Mouse (Mus musculus) stomach, postnatal 0 days (tissue): ENCODE data around the gene Zswim3. TPM values are rescaled to one million over a fixed set of nuclear protein-coding genes. Genes with fewer than 3 reads are reported as not detected.
A peak's percentile ranks its signal among the peaks of the same experiment; 100 is the strongest.

Experiments used
- ATAC-seq: fragments of 200-750 bp; cut with Nextera tagmentation; 2 replicates; pipeline ENCODE4 v1.8.0; 2017; ENCODE audit not compliant: low FRiP score, low TSS enrichment
- DNase-seq: peaks from one replicate; pipeline ENCODE4 v3.0.0-alpha.2; 2016; ENCODE audit warnings: low spot score
- H3K27ac ChIP-seq: fragments of 300-500 bp; sonication (generic); replicated peaks from 2 replicates; pipeline ENCODE4 v1.5.1; 2014; ENCODE audit warnings: mild to moderate bottlenecking, control low read depth
- H3K27me3 ChIP-seq: fragments of 300-500 bp; sonication (generic); 2 replicates; pipeline ENCODE4 v1.6.1; 2014; ENCODE audit warnings: low read length; ENCODE audit not compliant: control insufficient read depth, insufficient read depth
- H3K36me3 ChIP-seq: fragments of 300-500 bp; sonication (generic); 2 replicates; pipeline ENCODE4 v1.6.1; 2014; ENCODE audit warnings: low read length, mixed read lengths; ENCODE audit not compliant: control insufficient read depth, insufficient read depth
- H3K4me1 ChIP-seq: fragments of 300-500 bp; sonication (generic); replicated peaks from 2 replicates; pipeline ENCODE4 v1.6.1; 2014; ENCODE audit warnings: antibody characterized with exemption; ENCODE audit not compliant: control insufficient read depth, insufficient read depth
- H3K4me2 ChIP-seq: fragments of 300-500 bp; sonication (generic); replicated peaks from 2 replicates; pipeline ENCODE4 v1.6.1; 2014; ENCODE audit warnings: low read depth, mild to moderate bottlenecking, control low read depth, moderate library complexity
- H3K4me3 ChIP-seq: fragments of 300-500 bp; sonication (generic); 2 replicates; pipeline ENCODE4 v1.5.1; 2014; ENCODE audit warnings: low read depth, low read length, control low read depth
- H3K9ac ChIP-seq: fragments of 300-500 bp; sonication (generic); 2 replicates; pipeline ENCODE4 v1.6.1; 2014; ENCODE audit warnings: mild to moderate bottlenecking, low read length, control low read depth, mixed read lengths
- H3K9me3 ChIP-seq: fragments of 300-500 bp; sonication (generic); 2 replicates; pipeline ENCODE4 v1.6.1; 2016; ENCODE audit warnings: low read length; ENCODE audit not compliant: control insufficient read depth
- CTCF ChIP-seq: IDR thresholded peaks from 2 replicates; pipeline ENCODE4 v1.5.1; 2016; ENCODE audit warnings: antibody characterized with exemption, low read depth, mild to moderate bottlenecking, moderate library complexity
- EP300 ChIP-seq: optimal IDR thresholded peaks from 2 replicates; pipeline ENCODE3; 2016; ENCODE audit warnings: antibody characterized with exemption
- WGBS: fragments of 180-500 bp; shearing (Covaris S2); extraction: QIAGEN DNeasy Blood & Tissue Kit; methylation state at CpG from one replicate; pipeline ENCODE4 v1.1.7; 2014; 5-methylcytosine and 5-hydroxymethylcytosine counted together
- polyA plus RNA-seq: library from polyadenylated mRNA; unstranded; fragments of >200 nt; fragmentation: Nextera tagmentation; extraction: Ambion mirVana; gene quantifications from 2 replicates; pipeline ENCODE4 v1.2.1, GENCODE M21; 2015

Gene Zswim3
- polyA plus RNA-seq, 1 experiment from 2014 or later, result 4.4 TPM

- DNase-seq (no peak), ATAC-seq (no peak)
- Histone ChIP-seq H3K4me1 (0 out of 2 replicates have a peak, but pooled peaks cover 4% of the 10 kb centered on the region), H3K27me3 (no peaks in the 10 kb centered on the region), H3K9ac (peak overlapping the region; percentile 74), H3K4me2 (peak overlapping the region; percentile 92), H3K4me3 (peak overlapping the region; percentile 83), H3K27ac (no peak overlapping the region), H3K36me3 (peaks cover 17% of the 10 kb centered on the region), H3K9me3 (no peaks in the 10 kb centered on the region)
- under 1% methylated on average over 15 of the region's 15 CpGs for WGBS
- TF ChIP-seq EP300 (no peak), CTCF (no peak)
Observed at GRCm38 (mm10) chr2:164770279-164770678, 34.6 kb upstream of the Zswim3 start.

GRCm38 (mm10) chr2:164771123-164771522 is 33.8 kb upstream of the Zswim3 start:
- DNase-seq (no peak), ATAC-seq (no peak)
- TF ChIP-seq EP300 (no peak), CTCF (no peak)
- no peak overlapping the region for H3K27ac ChIP-seq
- H3K9me3 ChIP-seq, result no peaks in the 10 kb centered on the region
- 0 out of 2 replicates have a peak, but pooled peaks cover 4% of the 10 kb centered on the region for H3K4me1 ChIP-seq
- H3K4me2 ChIP-seq, result peak overlapping the region; percentile 92
- 52% methylated on average over 8 of the region's 8 CpGs for WGBS
- no peak overlapping the region for H3K9ac ChIP-seq
- H3K27me3 ChIP-seq, result no peaks in the 10 kb centered on the region
- H3K4me3 ChIP-seq, result peak overlapping the region; percentile 83; the same call in 1 of the 2 replicates
- peaks cover 13% of the 10 kb centered on the region for H3K36me3 ChIP-seq

- H3K27ac ChIP-seq, result no peak overlapping the region
- WGBS, result 79% methylated on average over 14 of the region's 14 CpGs
Observed at GRCm38 (mm10) chr2:164773229-164773988, 31.5 kb upstream of the Zswim3 start.

GRCm38 (mm10) chr2:164773989-164774364 is 30.9 kb upstream of the Zswim3 start:
- H3K27ac ChIP-seq, result no peak overlapping the region
- WGBS, result 43% methylated on average over 5 of the region's 5 CpGs

More at GRCm38 (mm10) chr2:164773229-164773988, 31.5 kb upstream of the Zswim3 start:
- Histone ChIP-seq H3K4me2 (no peak overlapping the region), H3K9ac (no peak overlapping the region), H3K36me3 (no peaks in the 10 kb centered on the region; the same call in 1 of the 2 replicates), H3K27me3 (no peaks in the 10 kb centered on the region), H3K4me1 (0 out of 2 replicates have a peak, but pooled peaks cover 4% of the 10 kb centered on the region), H3K9me3 (no peaks in the 10 kb centered on the region), H3K4me3 (no peak overlapping the region)
- ATAC-seq, result no peak
- no peak for TF ChIP-seq CTCF
- no peak for TF ChIP-seq EP300
- DNase-seq, result no peak

GRCm38 (mm10) chr2:164776130-164776529 is 28.8 kb upstream of the Zswim3 start:
- no peaks in the 10 kb centered on the region; the same call in 1 of the 2 replicates for H3K36me3 ChIP-seq
- TF ChIP-seq EP300 (no peak), CTCF (no peak)
- no peak overlapping the region for H3K27ac ChIP-seq
- H3K27me3 ChIP-seq, result no peaks in the 10 kb centered on the region
- no peaks in the 10 kb centered on the region for H3K9me3 ChIP-seq
- DNase-seq (no peak), ATAC-seq (no peak)
- 68% methylated on average over 6 of the region's 6 CpGs for WGBS
- no peaks in the 10 kb centered on the region for H3K4me1 ChIP-seq
- H3K4me3 ChIP-seq, result no peak overlapping the region
- H3K4me2 ChIP-seq, result no peak overlapping the region
- H3K9ac ChIP-seq, result no peak overlapping the region

More at GRCm38 (mm10) chr2:164773989-164774364, 30.9 kb upstream of the Zswim3 start:
- Histone ChIP-seq H3K4me1 (0 out of 2 replicates have a peak, but pooled peaks cover 4% of the 10 kb centered on the region), H3K4me2 (no peak overlapping the region), H3K9ac (no peak overlapping the region), H3K36me3 (no peaks in the 10 kb centered on the region; the same call in 1 of the 2 replicates), H3K4me3 (no peak overlapping the region), H3K27me3 (no peaks in the 10 kb centered on the region), H3K9me3 (no peaks in the 10 kb centered on the region)
- ATAC-seq, result 0 out of 2 replicates have a peak, but pooled peaks have one; percentile 6
- TF ChIP-seq EP300 (no peak), CTCF (no peak)
- no peak for DNase-seq

GRCm38 (mm10) chr2:164776801-164777200 is 28.1 kb upstream of the Zswim3 start:
- TF ChIP-seq CTCF (no peak), EP300 (no peak)
- 61% methylated on average over 17 of the region's 17 CpGs for WGBS
- H3K4me1 ChIP-seq, result no peaks in the 10 kb centered on the region
- H3K4me2 ChIP-seq, result no peak overlapping the region
- no peaks in the 10 kb centered on the region for H3K9me3 ChIP-seq
- no peak overlapping the region for H3K4me3 ChIP-seq
- no peak for ATAC-seq
- no peaks in the 10 kb centered on the region for H3K36me3 ChIP-seq
- no peak overlapping the region for H3K27ac ChIP-seq
- no peak for DNase-seq
- no peak overlapping the region for H3K9ac ChIP-seq
- H3K27me3 ChIP-seq, result no peaks in the 10 kb centered on the region
